Mouse (Mus musculus) duodenum, adult 2 months (tissue): ENCODE data around the gene Rab30. TPM values are rescaled to one million over a fixed set of nuclear protein-coding genes. Genes with fewer than 3 reads are reported as not detected.

Source experiments
- polyA plus RNA-seq: library from polyadenylated mRNA; depleted of rRNA; stranded (reverse); fragments of >200 nt; gene quantifications from 2 replicates; pipeline ENCODE4 v1.2.3, GENCODE M21; 2012; ENCODE audit warnings: low replicate concordance; rRNA removed

Gene Rab30
- polyA plus RNA-seq, result 0.36 and 1.6 TPM in 2 replicates

GRCm38 (mm10) chr7:92741152-92741860, at the start of gene Rab30:
Gene Rab30, plus strand, starts transcription at chr7:92741603.

GRCm38 (mm10) chr7:92874116-92874675, 132.8 kb downstream of the Rab30 start, which contains the start of the genes Ddias and Prcp:
Gene Ddias, minus strand, starts transcription at chr7:92874247.
Gene Prcp, plus strand, starts transcription at chr7:92874470.

Other genes with a start within 250 kb of the Rab30 start
- 1.8 and 3.0 TPM in 2 replicates for gene Ccdc90b, start 180.5 kb upstream of the Rab30 start, polyA plus RNA-seq
- gene Ankrd42, start 104.5 kb upstream of the Rab30 start, polyA plus RNA-seq, result 0.07 and 0.12 TPM in 2 replicates
- 10.7 and 20.1 TPM in 2 replicates for gene Pcf11, start 71.7 kb upstream of the Rab30 start, polyA plus RNA-seq
- gene Ddias, start 132.6 kb downstream of the Rab30 start, polyA plus RNA-seq, result 0.02 TPM in 2 replicates
- gene Prcp, start 132.9 kb downstream of the Rab30 start, polyA plus RNA-seq, result 7.8 and 9.5 TPM in 2 replicates